Mouse (Mus musculus) skeletal muscle tissue, adult 2 months (tissue): ENCODE results near the gene Tas2r136.

Experiments
- DNase-seq: peaks from one replicate; pipeline ENCODE4 v3.0.0-alpha.2; 2012; ENCODE audit warnings: low read depth, low spot score

The Tas2r136 gene

GRCm38 (mm10) chr6:132778062-132778461 lies at the start of gene Tas2r136:
Gene Tas2r136 (minus strand): TSS chr6:132778162.
- DNase-seq = no peak

GRCm38 (mm10) chr6:132802518-132802917 lies 24.6 kb upstream of the Tas2r136 start, which contains the start of gene Tas2r117:
Gene Tas2r117 (plus strand): TSS chr6:132802818.
- DNase-seq = no peak

- no peak for DNase-seq
These were observed 17.4 kb upstream of the Tas2r136 start for GRCm38 (mm10) chr6:132795393-132795792.

GRCm38 (mm10) chr6:132761831-132762230 lies 16.1 kb downstream of the Tas2r136 start, which contains the start of gene Tas2r102:
Gene Tas2r102 (plus strand): TSS chr6:132762131.
- DNase-seq = no peak

DNA sequence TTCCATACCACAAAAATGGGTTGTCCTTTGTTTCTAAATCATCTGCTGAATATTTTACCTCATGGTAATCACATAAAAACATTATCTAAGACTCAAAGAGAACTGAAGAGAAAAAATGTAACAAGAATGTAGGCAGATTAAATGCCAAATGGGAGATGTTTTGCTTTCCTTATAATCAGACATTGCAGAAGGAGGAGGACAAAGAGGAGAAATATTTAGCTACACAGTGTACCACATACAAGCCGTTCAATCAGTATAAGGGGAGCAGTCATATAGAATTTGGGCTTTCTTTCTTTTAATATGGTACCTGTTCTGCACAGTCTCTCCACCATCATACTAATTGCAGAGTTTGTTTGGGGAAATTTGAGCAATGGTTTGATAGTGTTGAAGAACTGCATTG lies 23.5 kb downstream of the Tas2r136 start, which contains the start of gene Tas2r124:
TSS of gene Tas2r124 (plus strand) at position 301 of the 400 bp plus-strand sequence.
- no peak for DNase-seq

DNA sequence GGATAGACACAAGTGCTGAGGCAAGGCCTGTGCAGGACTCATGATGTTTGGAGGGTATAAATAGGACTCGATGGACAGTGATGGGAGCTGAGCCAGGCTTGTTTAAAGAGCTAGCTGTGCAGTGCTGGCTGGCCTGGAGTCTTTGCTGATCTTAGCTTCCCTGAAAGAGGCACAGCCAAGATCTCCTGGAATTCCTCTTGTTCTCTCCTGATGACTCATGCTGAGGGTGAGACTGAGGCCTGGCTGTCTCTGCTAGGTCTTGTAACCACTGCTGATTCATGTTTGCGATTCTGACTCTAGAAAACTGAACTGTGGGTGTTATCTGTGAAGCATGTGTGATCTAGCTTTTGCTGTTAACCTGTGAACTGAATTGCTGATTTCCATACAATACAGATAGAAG lies 27.8 kb downstream of the Tas2r136 start:
- DNase-seq = no peak

- no peak for DNase-seq
These were observed 40.0 kb downstream of the Tas2r136 start, which contains the start of gene Tas2r115 for GRCm38 (mm10) chr6:132737935-132738334. Gene Tas2r115 (minus strand): TSS chr6:132738035.
